Mouse (Mus musculus) forebrain, embryonic 16.5 days (tissue): Measurements from ENCODE around the gene Akap8. TPM values are rescaled to one million over a fixed set of nuclear protein-coding genes. Genes with fewer than 3 reads are reported as not detected.

Experiments used
- ATAC-seq: fragments of 200-750 bp; cut with Nextera tagmentation; 2 replicates; pipeline ENCODE4 v1.8.0; 2017; ENCODE audit warnings: mild to moderate bottlenecking, moderate library complexity
- H3K27ac ChIP-seq: fragments of 300-500 bp; sonication (generic); 2 replicates; pipeline ENCODE4 v1.5.1; 2014; ENCODE audit warnings: low read length, control low read depth
- H3K27me3 ChIP-seq: fragments of 300-500 bp; sonication (generic); replicated peaks from 2 replicates; pipeline ENCODE4 v1.6.1; 2014; ENCODE audit warnings: low read length; ENCODE audit not compliant: control insufficient read depth, insufficient read depth
- H3K36me3 ChIP-seq: fragments of 300-500 bp; sonication (generic); 2 replicates; pipeline ENCODE4 v1.6.1; 2014; ENCODE audit not compliant: control insufficient read depth, insufficient read depth
- H3K4me1 ChIP-seq: fragments of 300-500 bp; sonication (generic); replicated peaks from 2 replicates; pipeline ENCODE4 v1.6.1; 2014; ENCODE audit warnings: low read length; ENCODE audit not compliant: control insufficient read depth, insufficient read depth
- H3K4me2 ChIP-seq: fragments of 300-500 bp; sonication (generic); 2 replicates; pipeline ENCODE4 v1.6.1; 2014; ENCODE audit warnings: mild to moderate bottlenecking, low read length, control low read depth
- H3K4me3 ChIP-seq: fragments of 300-500 bp; sonication (generic); replicated peaks from 2 replicates; pipeline ENCODE4 v1.5.1; 2014; ENCODE audit warnings: mild to moderate bottlenecking, low read length, control low read depth
- H3K9ac ChIP-seq: fragments of 300-500 bp; sonication (generic); replicated peaks from 2 replicates; pipeline ENCODE4 v1.6.1; 2014; ENCODE audit warnings: low read depth, low read length, control low read depth
- H3K9me3 ChIP-seq: fragments of 300-500 bp; sonication (generic); 2 replicates; pipeline ENCODE4 v1.6.1; 2016; ENCODE audit warnings: low read length; ENCODE audit not compliant: control insufficient read depth
- whole genome bisulfite sequencing: fragments of 180-500 bp; shearing (Covaris S2); extraction: QIAGEN DNeasy Blood & Tissue Kit; methylation state at CpG from one replicate; pipeline ENCODE4 v1.1.7; 2014; 5-methylcytosine and 5-hydroxymethylcytosine counted together
- polyA plus RNA-seq: library from polyadenylated mRNA; unstranded; fragments of >200 nt; fragmentation: Nextera tagmentation; extraction: Ambion mirVana; gene quantifications from 2 replicates; pipeline ENCODE4 v1.2.1, GENCODE M21; 2015

The Akap8 gene
- polyA plus RNA-seq, 1 experiment from 2014 or later: 123 TPM

DNA sequence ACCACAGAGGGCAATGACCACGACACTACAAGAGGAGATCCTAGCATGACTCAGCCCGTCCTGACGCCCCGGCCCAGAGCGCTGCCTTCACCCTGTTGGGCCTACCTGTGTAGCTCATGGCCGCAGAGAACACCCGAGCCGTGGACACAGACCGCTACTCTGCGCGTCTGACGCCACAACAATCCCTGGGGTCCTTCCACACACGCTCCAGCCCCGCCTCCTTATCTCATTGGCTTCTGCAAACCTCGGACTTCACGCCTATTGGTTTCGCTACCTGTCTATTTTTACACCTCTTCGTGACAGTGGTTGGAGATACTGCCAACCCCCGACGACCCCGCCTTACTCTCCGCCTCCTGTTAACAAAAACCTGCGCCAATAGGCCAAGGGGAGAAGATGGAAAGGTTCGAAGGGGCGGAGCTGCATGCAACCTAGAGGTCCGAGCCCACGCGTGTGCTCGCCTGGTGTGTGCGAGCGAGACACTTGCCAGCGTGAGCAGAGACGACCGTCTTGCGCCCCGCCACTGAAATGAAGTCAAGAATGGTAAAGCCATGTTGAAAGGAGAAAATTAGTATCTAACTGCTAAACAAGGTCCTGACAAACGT lies 29.4 kb upstream of the Akap8 start, which contains the start of gene Akap8l:
TSS of gene Akap8l (minus strand) at position 226 of the 602 bp plus-strand sequence.
- Histone ChIP-seq H3K9ac (peak within 1 kb of the TSS; percentile 91), H3K9me3 (no peaks in the 10 kb centered on the region), H3K4me3 (peak within 1 kb of the TSS; percentile 98), H3K27me3 (no peaks in the 10 kb centered on the region), H3K4me2 (peak within 1 kb of the TSS; percentile 90), H3K4me1 (peaks cover 36% of the 10 kb centered on the region), H3K36me3 (peaks cover 11% of the 10 kb centered on the region), H3K27ac (peak within 1 kb of the TSS; percentile 82)
- ATAC-seq: peak; percentile 97
- under 1% methylated on average over 37 of the region's 37 CpGs for WGBS

GRCm38 (mm10) chr17:32349851-32350381 lies 28.9 kb upstream of the Akap8 start:
- under 1% methylated on average over 24 of the region's 24 CpGs for WGBS

GRCm38 (mm10) chr17:32349037-32349732 lies 28.1 kb upstream of the Akap8 start:
- Histone ChIP-seq H3K4me2 (peak overlapping the region; percentile 90), H3K4me3 (peak overlapping the region; percentile 98), H3K27me3 (no peaks in the 10 kb centered on the region), H3K9ac (peak overlapping the region; percentile 26; the same call in 1 of the 2 replicates), H3K36me3 (peaks cover 3% of the 10 kb centered on the region), H3K9me3 (no peaks in the 10 kb centered on the region), H3K27ac (no peak overlapping the region), H3K4me1 (peaks cover 30% of the 10 kb centered on the region)
- no peak for ATAC-seq
- WGBS: 6% methylated on average over 4 of the region's 4 CpGs

More at GRCm38 (mm10) chr17:32349851-32350381, 28.9 kb upstream of the Akap8 start:
- Histone ChIP-seq H3K9ac (peak overlapping the region; percentile 91), H3K4me2 (peak overlapping the region; percentile 90), H3K27me3 (no peaks in the 10 kb centered on the region), H3K4me1 (peaks cover 36% of the 10 kb centered on the region), H3K9me3 (no peaks in the 10 kb centered on the region), H3K4me3 (peak overlapping the region; percentile 98), H3K27ac (peak overlapping the region; percentile 82), H3K36me3 (peaks cover 6% of the 10 kb centered on the region)
- ATAC-seq: peak; percentile 1

- H3K4me2 ChIP-seq: peak overlapping the region; percentile 90; the same call in 1 of the 2 replicates
- no peaks in the 10 kb centered on the region for H3K36me3 ChIP-seq
- no peak overlapping the region for H3K9ac ChIP-seq
- no peaks in the 10 kb centered on the region for H3K27me3 ChIP-seq
- H3K9me3 ChIP-seq: no peaks in the 10 kb centered on the region
- no peak overlapping the region for H3K27ac ChIP-seq
- 93% methylated on average over 2 of the region's 2 CpGs for WGBS
- H3K4me1 ChIP-seq: peaks cover 24% of the 10 kb centered on the region
- no peak overlapping the region for H3K4me3 ChIP-seq
- no peak for ATAC-seq
Measured at GRCm38 (mm10) chr17:32348406-32348805, 27.4 kb upstream of the Akap8 start.

GRCm38 (mm10) chr17:32341102-32341501 lies 20.1 kb upstream of the Akap8 start:
- no peak for ATAC-seq

DNA sequence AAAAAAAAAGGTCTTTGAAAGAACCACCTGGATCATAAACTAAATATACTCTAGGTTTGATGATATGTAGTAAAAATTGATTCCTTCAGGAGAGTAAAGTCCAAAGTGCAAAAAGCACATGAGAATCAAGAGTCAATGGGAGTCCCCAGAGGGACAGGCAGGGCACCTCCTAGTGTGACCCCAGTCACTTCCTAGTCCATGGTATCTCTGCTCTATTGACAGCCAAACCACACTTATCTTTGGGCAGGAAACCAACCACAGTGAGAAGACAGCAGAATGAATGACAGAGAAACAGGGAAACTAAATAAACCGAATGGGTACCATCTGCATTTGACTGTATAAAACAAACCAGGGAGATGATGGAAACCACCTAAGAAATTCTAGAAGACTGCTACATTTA lies 19.1 kb upstream of the Akap8 start:
- Histone ChIP-seq H3K27ac (no peak overlapping the region), H3K27me3 (no peaks in the 10 kb centered on the region), H3K4me3 (no peak overlapping the region), H3K4me2 (no peak overlapping the region), H3K9ac (no peak overlapping the region), H3K36me3 (peaks cover 24% of the 10 kb centered on the region; the same call in 1 of the 2 replicates), H3K4me1 (no peaks in the 10 kb centered on the region), H3K9me3 (no peaks in the 10 kb centered on the region)
- WGBS: 93% methylated on average over 1 of the region's 1 CpGs
- ATAC-seq: no peak

More at GRCm38 (mm10) chr17:32341102-32341501, 20.1 kb upstream of the Akap8 start:
- Histone ChIP-seq H3K4me2 (no peak overlapping the region), H3K27me3 (no peaks in the 10 kb centered on the region), H3K4me1 (no peaks in the 10 kb centered on the region), H3K9me3 (no peaks in the 10 kb centered on the region), H3K4me3 (no peak overlapping the region), H3K9ac (no peak overlapping the region), H3K27ac (no peak overlapping the region), H3K36me3 (peaks cover 19% of the 10 kb centered on the region; the same call in 1 of the 2 replicates)
- WGBS: 86% methylated on average over 1 of the region's 1 CpGs

- Histone ChIP-seq H3K36me3 (peaks cover 59% of the 10 kb centered on the region), H3K4me3 (no peak overlapping the region), H3K27me3 (no peaks in the 10 kb centered on the region), H3K27ac (no peak overlapping the region), H3K9me3 (no peaks in the 10 kb centered on the region), H3K9ac (no peak overlapping the region), H3K4me1 (no peaks in the 10 kb centered on the region), H3K4me2 (no peak overlapping the region)
- 77% methylated on average over 2 of the region's 2 CpGs for WGBS
- no peak for ATAC-seq
Measured at GRCm38 (mm10) chr17:32335869-32336268, 14.8 kb upstream of the Akap8 start.

- Histone ChIP-seq H3K27ac (no peak overlapping the region), H3K9me3 (no peaks in the 10 kb centered on the region), H3K4me2 (no peak overlapping the region), H3K4me1 (no peaks in the 10 kb centered on the region), H3K9ac (no peak overlapping the region), H3K27me3 (no peaks in the 10 kb centered on the region), H3K36me3 (peaks cover 64% of the 10 kb centered on the region), H3K4me3 (no peak overlapping the region)
- 95% methylated on average over 12 of the region's 12 CpGs for WGBS
- ATAC-seq: no peak
Measured at GRCm38 (mm10) chr17:32334921-32335320, 13.9 kb upstream of the Akap8 start.

- WGBS: 93% methylated on average over 31 of the region's 31 CpGs
- H3K4me1 ChIP-seq: no peaks in the 10 kb centered on the region
Measured at GRCm38 (mm10) chr17:32333675-32334303, 12.8 kb upstream of the Akap8 start.

More at GRCm38 (mm10) chr17:32333675-32334303, 12.8 kb upstream of the Akap8 start:
- Histone ChIP-seq H3K9ac (no peak overlapping the region), H3K36me3 (peaks cover 63% of the 10 kb centered on the region), H3K27me3 (no peaks in the 10 kb centered on the region), H3K4me2 (no peak overlapping the region), H3K9me3 (no peaks in the 10 kb centered on the region), H3K4me3 (no peak overlapping the region), H3K27ac (no peak overlapping the region)
- ATAC-seq: no peak
